23 mouse cellular contexts compared by ENCODE assay signal in the genomic region with DNA sequence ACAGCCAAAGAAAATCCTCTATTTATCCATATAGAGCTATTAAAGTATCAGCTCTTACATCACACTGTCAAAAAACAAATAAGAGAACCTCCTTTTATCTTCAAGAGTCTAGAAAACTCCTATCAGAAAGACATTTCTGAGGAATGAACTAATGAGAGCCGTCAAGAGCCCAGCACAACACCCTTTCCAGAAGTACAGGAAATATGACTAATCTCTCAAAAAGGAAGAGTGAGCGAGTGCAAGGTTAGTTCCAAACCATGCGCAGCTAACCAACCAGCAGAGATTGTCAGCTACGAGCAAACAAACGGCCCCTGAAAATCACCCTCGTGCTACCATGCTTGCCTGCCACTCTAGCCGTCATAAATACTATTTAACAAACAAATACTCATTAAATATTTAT. TPM values are rescaled to one million over a fixed set of nuclear protein-coding genes. Genes with fewer than 3 reads are reported as not detected.
DNase-seq lines count a peak whose midpoint lies in the region; ATAC-seq and TF ChIP-seq lines count a peak whose summit lies in the region.
"Had no signal": no experiment of that assay in that cellular context is flagged by ENCODE, and none has a peak within 500 bp of the region (broad histone marks: within the 10 kb centered on the region; RNA-seq: fewer than 3 reads in every experiment).

No protein-coding gene starts in this region.

- 33% methylated on average over 7 of the region's 7 CpGs for WGBS in heart, adult 2 months
- 23% methylated on average over 7 of the region's 7 CpGs for WGBS in liver, postnatal 0 days (ENCODE audit: insufficient replicate concordance)

- TF ChIP-seq POLR2A in heart, adult 2 months (IDR thresholded peaks at IDR 0.05; ENCODE audit: insufficient read depth, low read depth, low read length): no peak

- no peaks in the 10 kb centered on the region for H3K4me1 ChIP-seq in heart, adult 2 months (ENCODE audit: control insufficient read depth, insufficient read depth, low read length)
- H3K4me1 ChIP-seq in liver, postnatal 0 days (ENCODE audit: insufficient read depth): peaks cover 7% of the 10 kb centered on the region
- H3K4me1 ChIP-seq: limb, embryonic 12.5 days; liver, embryonic 12.5 days; neural tube, embryonic 13.5 days had no signal

- ATAC-seq in inflammation-experienced regulatory T-cells, adult 6 months: peak; percentile 29
- no peak for ATAC-seq in liver, postnatal 0 days
- no peak for ATAC-seq in erythroid progenitor cell, adult 5-6 weeks (replicated peaks; ENCODE audit: low FRiP score, poor library complexity, severe bottlenecking)
- ATAC-seq: activated CD4-positive, CD25-positive, alpha-beta regulatory T cell, adult 4 months; liver, embryonic 12.5 days had no signal

- peak overlapping the region; percentile 0 for H3K27ac ChIP-seq in heart, adult 2 months
- H3K27ac ChIP-seq in liver, postnatal 0 days (ENCODE audit: low read depth): no peak overlapping the region
- H3K27ac ChIP-seq: forebrain, embryonic 12.5 days; hindbrain, embryonic 10.5 days; left cerebral cortex, adult 2 months; liver, embryonic 12.5 days; neural tube, embryonic 13.5 days had no signal

- intact Hi-C loops in heart, adult 2 months (cut with DNase I): loop anchor here (2.0 kb wide), 1 partner anchor 16 kb away; no protein-coding TSS in a partner anchor

- no peaks in the 10 kb centered on the region for H3K36me3 ChIP-seq in heart, adult 2 months (ENCODE audit: control insufficient read depth, insufficient read depth, low read length)
- no peaks in the 10 kb centered on the region for H3K36me3 ChIP-seq in liver, postnatal 0 days (replicated peaks; ENCODE audit: insufficient read depth, low read length)
- H3K36me3 ChIP-seq: forebrain, embryonic 12.5 days; hindbrain, embryonic 10.5 days; limb, embryonic 12.5 days; liver, embryonic 12.5 days; neural tube, embryonic 13.5 days had no signal

- no peak overlapping the region for H3K4me3 ChIP-seq in heart, adult 2 months
- H3K4me3 ChIP-seq in liver, postnatal 0 days (ENCODE audit: low read depth, low read length): no peak overlapping the region
- H3K4me3 ChIP-seq: forebrain, embryonic 12.5 days; hindbrain, embryonic 10.5 days; left cerebral cortex, adult 2 months; limb, embryonic 12.5 days; liver, embryonic 12.5 days; neural tube, embryonic 13.5 days had no signal

- H3K4me2 ChIP-seq in liver, postnatal 0 days (ENCODE audit: low read depth, low read length): no peak overlapping the region
- H3K4me2 ChIP-seq: forebrain, embryonic 12.5 days; heart, embryonic 11.5 days; limb, embryonic 12.5 days; liver, embryonic 12.5 days; neural tube, embryonic 13.5 days had no signal

- no peaks in the 10 kb centered on the region for H3K9me3 ChIP-seq in liver, postnatal 0 days (ENCODE audit: low read length)
- H3K9me3 ChIP-seq: forebrain, embryonic 12.5 days; hindbrain, embryonic 10.5 days; limb, embryonic 12.5 days; liver, embryonic 12.5 days; neural tube, embryonic 13.5 days had no signal

- no peaks in the 10 kb centered on the region for H3K27me3 ChIP-seq in heart, adult 2 months (ENCODE audit: control insufficient read depth, insufficient read depth, low read length)
- no peaks in the 10 kb centered on the region for H3K27me3 ChIP-seq in liver, postnatal 0 days (ENCODE audit: insufficient read depth, low read length)
- H3K27me3 ChIP-seq: forebrain, embryonic 12.5 days; limb, embryonic 12.5 days; liver, embryonic 12.5 days; neural tube, embryonic 13.5 days had no signal

- no peak overlapping the region for H3K9ac ChIP-seq in heart, adult 2 months (ENCODE audit: low read depth, low read length)
- H3K9ac ChIP-seq in liver, postnatal 0 days (replicated peaks): no peak overlapping the region
- H3K9ac ChIP-seq: forebrain, embryonic 12.5 days; limb, embryonic 12.5 days; liver, embryonic 12.5 days; neural tube, embryonic 13.5 days had no signal

- H3K79me2 ChIP-seq in heart, adult 2 months (replicated peaks; ENCODE audit: control insufficient read depth, insufficient read depth, low read length): no peaks in the 10 kb centered on the region

- no peak for TF ChIP-seq EP300 in heart, adult 2 months (IDR thresholded peaks at IDR 0.05; ENCODE audit: insufficient read depth, low read depth, low read length)
- no peak for TF ChIP-seq EP300 in liver, postnatal 0 days (IDR thresholded peaks at IDR 0.05; ENCODE audit: low read depth)

- TF ChIP-seq CTCF in heart, adult 2 months (IDR thresholded peaks at IDR 0.05): no peak
- no peak for TF ChIP-seq CTCF in liver, postnatal 0 days (IDR thresholded peaks at IDR 0.05; ENCODE audit: low read depth)

- no peak for DNase-seq in heart, adult 2 months
- DNase-seq in heart, adult 8-10 months (ENCODE audit: low spot score): no peak
- DNase-seq in 416B (ENCODE audit: low read depth): peak; percentile 88
- peak; percentile 67 for DNase-seq in lung, postnatal 36 days
- no peak for DNase-seq in liver, postnatal 0 days
- DNase-seq in cerebellum, postnatal 25 days: no peak
- DNase-seq: adrenal gland, postnatal 14 days; cerebellum, adult 18-20 months; gastrocnemius, postnatal 25 days; kidney, adult 18-20 months; kidney, postnatal 10 days; midbrain, embryonic 14.5 days; right cerebral cortex, adult 18-20 months had no signal

RNA-seq across cellular contexts. Expression of a gene that starts 21.3 kb away (rescaled TPM):
- 10 to 100 TPM; 17.5 to 21.0 TPM for total RNA-seq in heart, adult 2 months (2021)
- 7.4 and 13.4 TPM in 2 replicates for polyA plus RNA-seq in heart, adult 2 months (2012; rRNA removed)
- total RNA-seq in heart, adult 8-10 months (2022): 10 to 100 TPM; 18.6 to 24.4 (median 21.0) TPM
- polyA plus RNA-seq in inflammation-experienced regulatory T-cells, adult 6 months (2017; shearing (Covaris generic)): 10 to 100 TPM; 33.6 to 38.3 (median 34.7) TPM
- polyA plus RNA-seq in liver, postnatal 0 days (2015; fragmentation: Nextera tagmentation; extraction: Ambion mirVana): 11.7 and 12.4 TPM in 2 replicates
- total RNA-seq in erythroid progenitor cell, adult 5-6 weeks (2015; ENCODE audit: low replicate concordance): 26.4 and 42.9 TPM in 2 replicates
- total RNA-seq in erythroid progenitor cell, adult 5-6 weeks (2017; ENCODE audit: low replicate concordance): 22.1 and 31.8 TPM in 2 replicates

RNA-seq across cellular contexts. Expression of a gene that starts 21.4 kb away (rescaled TPM):
- total RNA-seq in heart, adult 2 months (2021): 100 to 1,000 TPM in 1 of 2 experiments, 10 to 100 TPM in 1; 88.9 to 103 TPM
- 23.7 and 42.4 TPM in 2 replicates for polyA plus RNA-seq in heart, adult 2 months (2012; rRNA removed)
- 10 to 100 TPM; 77.8 to 97.3 (median 89.0) TPM for total RNA-seq in heart, adult 8-10 months (2022)
- 1,000 to 10,000 TPM in 1 of 3 experiments, 100 to 1,000 TPM in 2; 359 to 1,026 (median 583) TPM for polyA plus RNA-seq in inflammation-experienced regulatory T-cells, adult 6 months (2017; shearing (Covaris generic))
- 421 and 439 TPM in 2 replicates for polyA plus RNA-seq in liver, postnatal 0 days (2015; fragmentation: Nextera tagmentation; extraction: Ambion mirVana)
- 681 and 819 TPM in 2 replicates for total RNA-seq in erythroid progenitor cell, adult 5-6 weeks (2015; ENCODE audit: low replicate concordance)
- 585 and 610 TPM in 2 replicates for total RNA-seq in erythroid progenitor cell, adult 5-6 weeks (2017; ENCODE audit: low replicate concordance)

Comparison
In these comparisons a context has a peak if more than half of its experiments do, and no peak if none do; other contexts are left out.
1. DNase-seq: peak in 416B (single experiment) and lung, postnatal 36 days (single experiment); none in heart, adult 2 months (0 of 2), heart, adult 8-10 months (single experiment), liver, postnatal 0 days (single experiment) and cerebellum, postnatal 25 days (0 of 2).
2. RNA of a gene that starts 21.4 kb away (total RNA-seq): 585 to 819 TPM in erythroid progenitor cell, adult 5-6 weeks; 88.9 to 103 TPM in heart, adult 2 months and 77.8 to 97.3 TPM in heart, adult 8-10 months; every median in the first group is over 4 times any median in the second.